Mouse (Mus musculus): ENCODE measurements around the gene Dscaml1.

The Dscaml1 gene

GRCm38 (mm10) chr9:45517993-45518705 lies 91.7 kb downstream of the Dscaml1 start:
- DNase-seq = peak; percentile 61 to 76

GRCm38 (mm10) chr9:45519841-45520240 lies 93.4 kb downstream of the Dscaml1 start:
- DNase-seq = no peak

GRCm38 (mm10) chr9:45522866-45523265 lies 96.4 kb downstream of the Dscaml1 start:
- DNase-seq = no peak

- DNase-seq = no peak
Measured at GRCm38 (mm10) chr9:45524505-45524904, 98.1 kb downstream of the Dscaml1 start.

- no peak for DNase-seq
Measured at GRCm38 (mm10) chr9:45533253-45533652, 106.8 kb downstream of the Dscaml1 start.

- DNase-seq = no peak
Measured at GRCm38 (mm10) chr9:45534472-45534988, 108.1 kb downstream of the Dscaml1 start.

- DNase-seq = no peak
Measured at GRCm38 (mm10) chr9:45537649-45538048, 111.2 kb downstream of the Dscaml1 start.

GRCm38 (mm10) chr9:45539265-45540044 lies 113.0 kb downstream of the Dscaml1 start:
- DNase-seq = peak; percentile 72 to 78

GRCm38 (mm10) chr9:45546024-45546638 lies 119.7 kb downstream of the Dscaml1 start:
- no peak for DNase-seq

GRCm38 (mm10) chr9:45546902-45547578 lies 120.6 kb downstream of the Dscaml1 start:
- DNase-seq = no peak

- DNase-seq = no peak
Measured at GRCm38 (mm10) chr9:45549796-45550195, 123.4 kb downstream of the Dscaml1 start.

GRCm38 (mm10) chr9:45550210-45550609 lies 123.8 kb downstream of the Dscaml1 start:
- DNase-seq = peak in 1 of 2 experiments; percentile 29

- DNase-seq = peak; percentile 81 to 84
Measured at GRCm38 (mm10) chr9:45550662-45551061, 124.2 kb downstream of the Dscaml1 start.

- no peak for DNase-seq
Measured at GRCm38 (mm10) chr9:45555036-45555826, 128.8 kb downstream of the Dscaml1 start.

GRCm38 (mm10) chr9:45556882-45557281 lies 130.5 kb downstream of the Dscaml1 start:
- DNase-seq = no peak

- DNase-seq = peak; percentile 56 to 63
Measured at GRCm38 (mm10) chr9:45560987-45561386, 134.6 kb downstream of the Dscaml1 start.

- no peak for DNase-seq
Measured at GRCm38 (mm10) chr9:45566843-45567578, 140.6 kb downstream of the Dscaml1 start.

GRCm38 (mm10) chr9:45569680-45570079 lies 143.3 kb downstream of the Dscaml1 start:
- no peak for DNase-seq

GRCm38 (mm10) chr9:45570346-45570745 lies 143.9 kb downstream of the Dscaml1 start:
- DNase-seq = no peak

GRCm38 (mm10) chr9:45572787-45573492 lies 146.5 kb downstream of the Dscaml1 start:
- no peak for DNase-seq

GRCm38 (mm10) chr9:45573493-45573815 lies 147.0 kb downstream of the Dscaml1 start:
- no peak for DNase-seq

Data from cerebellum, adult 18-20 months (tissue).